Mouse (Mus musculus) MEL (cell line): ENCODE measurements around the gene Notum.
A peak's percentile ranks its signal among the peaks of the same experiment; 100 is the strongest.

ENCODE experiments used
- CTCF ChIP-seq, 3 experiments: IDR thresholded peaks in 2 of 3; conservative IDR thresholded peaks in 1 of 3; 2 replicates each; pipeline ENCODE4 v1.5.1; 2011 to 2012; ENCODE audit warnings: low read length in 3 of 3, low read depth in 2 of 3, mild to moderate bottlenecking in 2 of 3, improper control_type of control experiment in 1 of 3, inconsistent platforms in 1 of 3, mixed read lengths in 1 of 3, moderate library complexity in 1 of 3; ENCODE audit not compliant: control insufficient read depth in 1 of 3, insufficient read depth in 1 of 3, poor library complexity in 1 of 3, severe bottlenecking in 1 of 3
- HCFC1 ChIP-seq: IDR thresholded peaks from 2 replicates; pipeline ENCODE4 v1.6.1; 2012; ENCODE audit warnings: low read depth, mild to moderate bottlenecking, inconsistent platforms, low read length, improper control_type of control experiment, moderate library complexity
- MXI1 ChIP-seq: IDR thresholded peaks from 2 replicates; pipeline ENCODE4 v1.6.1; 2011; ENCODE audit warnings: mild to moderate bottlenecking, low read depth, low read length, improper control_type of control experiment
- TCF12 ChIP-seq: IDR thresholded peaks from 2 replicates; pipeline ENCODE4 v1.6.1; 2014; ENCODE audit warnings: low read depth, mild to moderate bottlenecking, inconsistent platforms, low read length, improper control_type of control experiment, moderate library complexity
- USF1 ChIP-seq: IDR thresholded peaks from 2 replicates; pipeline ENCODE4 v1.6.1; 2014; ENCODE audit warnings: low read depth, mild to moderate bottlenecking, inconsistent platforms, low read length, improper control_type of control experiment, moderate library complexity

GRCm38 (mm10) chr11:120643601-120643987, 17.4 kb downstream of the Notum start, which contains the start of gene Pycr1:
- TF ChIP-seq HCFC1 (0 out of 2 replicates have a peak, but pooled peaks have one; percentile 19), TCF12 (no peak), CTCF (IDR thresholded peaks at IDR 0.05 in 2 of 3, conservative IDR thresholded peaks at IDR 0.05 in 1 of 3; ENCODE audit: control insufficient read depth in 1 of 3, insufficient read depth in 1 of 3, low read depth in 2 of 3, low read length in 3 of 3, poor library complexity in 1 of 3, severe bottlenecking in 1 of 3) (no peak), MXI1 (peak; percentile 96), USF1 (peak; percentile 52; the same call in 1 of the 2 replicates)
